Mouse (Mus musculus): ENCODE data around the gene Fam234a. TPM values are rescaled to one million over a fixed set of nuclear protein-coding genes. Genes with fewer than 3 reads are reported as not detected.
A peak's percentile ranks its signal among the peaks of the same experiment; 100 is the strongest.
"Not testable (repeated sequence)": the region's sequence is repeated elsewhere in the genome, so short reads cannot be mapped to it uniquely, and the experiment has no call there.

The Fam234a gene
- total RNA-seq (2015), result 24.5 and 28.1 TPM in 2 replicates
- 27.7 and 28.6 TPM in 2 replicates for total RNA-seq (2017)

- ATAC-seq (ENCODE audit: poor library complexity, severe bottlenecking), result peak; percentile 95
Measured at GRCm38 (mm10) chr17:26244101-26244841, at the start of gene Fam234a. Gene Fam234a (minus strand): TSS chr17:26244242.

- no peak for ATAC-seq (ENCODE audit: poor library complexity, severe bottlenecking)
Measured at GRCm38 (mm10) chr17:26289475-26289874, 45.4 kb upstream of the Fam234a start.

- ATAC-seq (ENCODE audit: poor library complexity, severe bottlenecking), result no peak
Measured at GRCm38 (mm10) chr17:26286199-26286955, 42.3 kb upstream of the Fam234a start.

- no peak for ATAC-seq (ENCODE audit: poor library complexity, severe bottlenecking)
Measured at GRCm38 (mm10) chr17:26276711-26277110, 32.7 kb upstream of the Fam234a start.

- ATAC-seq (ENCODE audit: poor library complexity, severe bottlenecking), result no peak
Measured at GRCm38 (mm10) chr17:26275933-26276332, 31.9 kb upstream of the Fam234a start.

GRCm38 (mm10) chr17:26272586-26272985, 28.5 kb upstream of the Fam234a start:
- no peak for ATAC-seq (ENCODE audit: poor library complexity, severe bottlenecking)

- ATAC-seq (ENCODE audit: poor library complexity, severe bottlenecking), result not testable (repeated sequence)
Measured at GRCm38 (mm10) chr17:26269577-26269976, 25.5 kb upstream of the Fam234a start.

GRCm38 (mm10) chr17:26268851-26269250, 24.8 kb upstream of the Fam234a start:
- ATAC-seq (ENCODE audit: poor library complexity, severe bottlenecking), result no peak

GRCm38 (mm10) chr17:26262384-26262783, 18.3 kb upstream of the Fam234a start:
- ATAC-seq (ENCODE audit: poor library complexity, severe bottlenecking), result no peak

- ATAC-seq (ENCODE audit: poor library complexity, severe bottlenecking), result no peak
Measured at GRCm38 (mm10) chr17:26261826-26262225, 17.8 kb upstream of the Fam234a start.

GRCm38 (mm10) chr17:26255313-26255712, 11.3 kb upstream of the Fam234a start:
- no peak for ATAC-seq (ENCODE audit: poor library complexity, severe bottlenecking)

GRCm38 (mm10) chr17:26253399-26253798, 9.4 kb upstream of the Fam234a start:
- ATAC-seq (ENCODE audit: poor library complexity, severe bottlenecking), result no peak

- ATAC-seq (ENCODE audit: poor library complexity, severe bottlenecking), result peak; percentile 92
Measured at GRCm38 (mm10) chr17:26252539-26253251, 8.7 kb upstream of the Fam234a start, which contains the start of gene Luc7l. Gene Luc7l (plus strand): TSS chr17:26252896.

GRCm38 (mm10) chr17:26251886-26252538, 8.0 kb upstream of the Fam234a start:
- no peak for ATAC-seq (ENCODE audit: poor library complexity, severe bottlenecking)

- ATAC-seq (ENCODE audit: poor library complexity, severe bottlenecking), result peak; percentile 68
Measured at GRCm38 (mm10) chr17:26243471-26244100, 456 bp downstream of the Fam234a start.

- no peak for ATAC-seq (ENCODE audit: poor library complexity, severe bottlenecking)
Measured at GRCm38 (mm10) chr17:26240990-26241389, 3.1 kb downstream of the Fam234a start.

GRCm38 (mm10) chr17:26240120-26240790, 3.8 kb downstream of the Fam234a start:
- ATAC-seq (ENCODE audit: poor library complexity, severe bottlenecking), result no peak

GRCm38 (mm10) chr17:26239551-26239950, 4.5 kb downstream of the Fam234a start:
- no peak for ATAC-seq (ENCODE audit: poor library complexity, severe bottlenecking)

- ATAC-seq (ENCODE audit: poor library complexity, severe bottlenecking), result peak; percentile 33; the same call in 1 of the 2 replicates
Measured at GRCm38 (mm10) chr17:26237667-26238066, 6.4 kb downstream of the Fam234a start.

Measured in megakaryocyte, adult 5-6 weeks (primary cell).